Mouse (Mus musculus) layer of hippocampus, postnatal 10 days (tissue): Measurements from ENCODE around the gene Tmem207. TPM values are rescaled to one million over a fixed set of nuclear protein-coding genes. Genes with fewer than 3 reads are reported as not detected.

Experiments used
- DNase-seq, 2 experiments: peaks; one replicate each; pipeline ENCODE4 v3.0.0; 2021; ENCODE audit warnings: low spot score in 2 of 2
- total RNA-seq, 2 experiments: library from RNA; stranded (reverse); gene quantifications; 2 replicates each; pipeline ENCODE4 v1.2.3; 2021

Gene Tmem207
- total RNA-seq, 2 experiments from 2014 or later: not detected

GRCm38 (mm10) chr16:26456182-26456581 is 70.4 kb downstream of the Tmem207 start:
- no peak for DNase-seq

- DNase-seq: no peak
Measured at GRCm38 (mm10) chr16:26454163-26454562, 72.4 kb downstream of the Tmem207 start.

Other genes starting within 250 kb of the Tmem207 start
- 1 to 10 TPM; 3.6 to 4.3 TPM for gene Cldn1, start 154.9 kb downstream of the Tmem207 start, total RNA-seq
- not detected for gene Cldn16, start 63.6 kb downstream of the Tmem207 start, total RNA-seq
- 10 to 100 TPM; 29.7 to 30.3 TPM for gene Il1rap, start 54.9 kb upstream of the Tmem207 start, total RNA-seq